Mouse (Mus musculus): ENCODE results near the gene Bicral.

- no peak for TF ChIP-seq CTCF (IDR thresholded peaks at IDR 0.05; ENCODE audit: insufficient read depth, low read length)
- TF ChIP-seq POLR2A (IDR thresholded peaks at IDR 0.05; ENCODE audit: borderline replicate concordance, extremely low read depth, low read depth, low read length), result no peak
Measured at GRCm38 (mm10) chr17:46770546-46770945, 87.7 kb downstream of the Bicral start.
